Comparison of ENCODE assay signal across 9 mouse cellular contexts in the genomic region with DNA sequence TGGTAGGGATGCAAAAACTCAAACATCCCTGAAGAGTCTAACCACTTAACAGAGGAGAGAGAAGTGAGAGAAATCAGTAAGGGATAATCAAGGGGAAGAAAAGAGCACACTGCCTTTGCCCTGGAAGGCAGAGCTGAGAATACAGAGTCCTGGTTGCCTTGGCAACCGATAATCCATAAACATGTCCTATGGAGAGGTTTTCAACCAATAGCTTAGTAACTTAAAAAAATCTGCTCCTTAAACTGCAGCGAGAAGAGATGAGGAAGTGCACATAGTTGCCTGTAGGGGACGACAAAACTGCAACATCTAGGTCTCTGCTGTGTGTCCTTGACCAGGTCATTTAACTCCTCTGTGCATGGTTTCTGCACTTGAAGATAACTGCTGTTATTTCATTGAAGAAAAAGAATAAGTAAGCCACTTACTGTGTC.
DNase-seq lines count a peak whose midpoint lies in the region; ATAC-seq lines count a peak whose summit lies in the region.
"Had no signal": no experiment of that assay in that cellular context is flagged by ENCODE, and none has a peak within 500 bp of the region (broad histone marks: within the 10 kb centered on the region; RNA-seq: fewer than 3 reads in every experiment).

No protein-coding gene starts in this region.

- H3K27ac ChIP-seq in forebrain, embryonic 16.5 days (ENCODE audit: low read length) = no peak overlapping the region
- no peak overlapping the region for H3K27ac ChIP-seq in midbrain, embryonic 15.5 days

- no peaks in the 10 kb centered on the region for H3K27me3 ChIP-seq in forebrain, embryonic 16.5 days (replicated peaks; ENCODE audit: control insufficient read depth, insufficient read depth, low read length)
- H3K27me3 ChIP-seq in midbrain, embryonic 15.5 days (replicated peaks) = no peaks in the 10 kb centered on the region

- no peak overlapping the region for H3K9ac ChIP-seq in forebrain, embryonic 16.5 days (replicated peaks; ENCODE audit: low read depth, low read length)
- H3K9ac ChIP-seq in midbrain, embryonic 15.5 days = no peak overlapping the region

- H3K4me3 ChIP-seq in forebrain, embryonic 16.5 days (replicated peaks; ENCODE audit: low read length) = no peak overlapping the region
- no peak overlapping the region for H3K4me3 ChIP-seq in midbrain, embryonic 15.5 days
- H3K4me3 ChIP-seq: erythroblast, embryonic 14.5 days had no signal

- no peaks in the 10 kb centered on the region for H3K36me3 ChIP-seq in forebrain, embryonic 16.5 days (ENCODE audit: control insufficient read depth, insufficient read depth)
- no peaks in the 10 kb centered on the region for H3K36me3 ChIP-seq in midbrain, embryonic 15.5 days (replicated peaks)

- ATAC-seq in forebrain, embryonic 16.5 days = peak; percentile 44
- peak; percentile 60 for ATAC-seq in midbrain, embryonic 15.5 days (replicated peaks)

- WGBS in forebrain, embryonic 16.5 days = 29% methylated on average over 3 of the region's 3 CpGs
- WGBS in midbrain, embryonic 15.5 days = 20% methylated on average over 3 of the region's 3 CpGs

- H3K4me1 ChIP-seq in forebrain, embryonic 16.5 days (replicated peaks; ENCODE audit: control insufficient read depth, insufficient read depth, low read length) = peaks cover 15% of the 10 kb centered on the region
- peaks cover 31% of the 10 kb centered on the region for H3K4me1 ChIP-seq in midbrain, embryonic 15.5 days

- 0 out of 2 replicates have a peak overlapping the region, but pooled peaks have one; percentile 56 for H3K4me2 ChIP-seq in forebrain, embryonic 16.5 days (ENCODE audit: low read length)
- no peak overlapping the region for H3K4me2 ChIP-seq in midbrain, embryonic 15.5 days

- peak; percentile 23 to 65 for DNase-seq in adrenal gland, adult (ENCODE audit: inconsistent age in 2 of 2, low spot score in 1 of 2)
- no peak for DNase-seq in adrenal gland, postnatal 10 days
- DNase-seq in layer of hippocampus, adult 9-11 months = peak; percentile 9
- DNase-seq in layer of hippocampus, adult 9-10 months (ENCODE audit: low spot score) = no peak
- no peak for DNase-seq in ovary, postnatal 36 days (ENCODE audit: low spot score)
- no peak for DNase-seq in layer of hippocampus, postnatal 36 days

- H3K9me3 ChIP-seq in forebrain, embryonic 16.5 days (ENCODE audit: control insufficient read depth, low read length) = no peaks in the 10 kb centered on the region
- no peaks in the 10 kb centered on the region for H3K9me3 ChIP-seq in midbrain, embryonic 15.5 days

Comparison
In these comparisons a context has a peak if more than half of its experiments do, and no peak if none do; other contexts are left out.
1. DNase-seq: peak in adrenal gland, adult (2 of 2) and layer of hippocampus, adult 9-11 months (single experiment); none in adrenal gland, postnatal 10 days (single experiment), layer of hippocampus, adult 9-10 months (single experiment), ovary, postnatal 36 days (single experiment) and layer of hippocampus, postnatal 36 days (0 of 2).